Mouse (Mus musculus) olfactory bulb, adult 2 months (tissue): ENCODE data around the gene Fstl1.

Experiments
- CTCF ChIP-seq: fragments of 200-500 bp; IDR thresholded peaks from 2 replicates; pipeline ENCODE4 v1.5.1; 2012; ENCODE audit warnings: low read depth, mild to moderate bottlenecking, low read length, moderate library complexity; ENCODE audit not compliant: insufficient read depth
- POLR2A ChIP-seq: fragments of 200-500 bp; IDR thresholded peaks from 2 replicates; pipeline ENCODE4 v1.6.1; 2012; ENCODE audit warnings: mild to moderate bottlenecking, low read depth, low read length, moderate library complexity; ENCODE audit not compliant: insufficient read depth

- no peak for TF ChIP-seq CTCF
- no peak for TF ChIP-seq POLR2A
Measured at GRCm38 (mm10) chr16:37740076-37740475, 36.6 kb upstream of the Fstl1 start.
